Mouse (Mus musculus): ENCODE measurements at regions not wholly inside any gene's neighbourhood (a gene's known extent, or its start where the extent isn't known, plus 50 kb on each side); places are given as distances from the start of the nearest gene placed in this dataset.

DNA sequence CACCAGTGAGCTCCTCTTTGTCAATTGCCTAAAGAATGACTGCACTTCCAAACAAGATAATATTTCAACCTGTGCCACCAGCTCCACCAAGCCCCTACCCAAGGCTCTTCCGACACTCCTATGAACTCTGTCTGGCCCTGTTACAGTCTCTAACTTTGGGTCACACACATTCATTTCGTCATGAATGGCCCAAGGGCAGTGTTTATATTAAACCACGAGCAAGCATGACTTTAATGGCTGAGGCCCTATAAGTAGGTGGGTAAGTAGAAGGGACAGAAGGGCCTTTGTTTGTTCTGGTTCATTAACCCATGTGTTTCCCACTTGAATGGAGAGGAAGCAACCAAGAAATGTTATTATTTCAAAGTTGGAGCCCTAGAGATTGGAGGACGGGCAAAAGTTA is 714.9 kb upstream of the 3110018I06Rik start:
- no peak for DNase-seq

DNA sequence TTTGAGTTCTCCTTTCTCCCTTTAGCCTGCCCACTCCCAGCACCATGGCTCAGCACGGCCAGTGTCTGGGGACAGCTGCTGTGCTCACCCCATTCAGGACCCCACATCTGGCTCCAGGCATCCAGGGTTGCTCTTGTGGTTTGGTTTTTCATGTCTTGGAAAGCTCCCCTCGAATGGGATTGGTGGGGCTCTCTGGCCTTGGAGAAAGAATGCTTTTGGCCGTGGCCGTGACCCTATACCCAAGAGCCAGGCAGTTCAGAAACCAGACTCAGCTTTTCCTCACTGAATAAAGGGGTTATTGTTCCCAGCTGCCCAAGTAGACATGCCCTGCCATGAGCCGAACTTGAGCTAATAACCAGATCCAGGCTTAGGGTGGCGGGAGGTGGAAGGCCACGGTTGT is 691.8 kb upstream of the 3110018I06Rik start:
- no peak for DNase-seq

DNA sequence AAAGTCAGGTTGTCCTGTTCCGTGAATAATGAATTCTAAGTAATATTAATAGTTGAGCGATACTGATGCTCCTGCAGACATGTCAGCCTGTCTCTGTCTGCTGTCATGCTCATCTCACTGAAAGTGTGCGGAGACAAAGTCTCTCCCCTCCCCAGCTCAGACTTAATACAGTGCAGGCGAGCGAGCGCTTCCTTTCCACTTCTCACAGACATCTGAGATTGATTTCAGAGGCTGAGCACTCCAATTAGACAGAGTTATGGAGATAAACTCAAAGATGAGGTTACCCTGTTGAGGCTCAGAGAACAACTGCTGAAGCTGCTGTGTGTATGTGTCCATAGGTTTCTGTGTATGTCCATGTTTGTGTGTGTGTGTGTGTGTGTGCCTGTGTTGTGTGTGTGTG is 668.7 kb upstream of the 3110018I06Rik start:
- no peak for DNase-seq

DNA sequence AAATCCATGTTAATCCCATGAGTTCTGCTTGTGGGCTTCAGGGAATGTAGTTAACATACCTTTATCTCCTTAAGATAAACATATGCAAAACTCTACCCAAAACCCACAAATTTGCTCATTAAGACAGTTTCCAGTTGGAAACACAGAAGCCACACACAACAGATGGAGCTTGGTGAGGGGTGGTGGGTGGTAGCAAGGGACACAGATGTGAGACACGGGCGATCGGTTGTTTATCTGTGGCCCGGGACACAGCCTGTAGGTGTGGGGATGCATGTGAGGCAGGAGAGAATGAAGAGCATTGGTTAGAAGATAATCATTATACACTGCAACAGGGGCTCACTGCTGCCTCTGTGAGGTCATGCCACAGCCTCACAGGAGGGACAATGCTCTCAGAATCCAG is 666.1 kb upstream of the 3110018I06Rik start:
- no peak for DNase-seq

DNA sequence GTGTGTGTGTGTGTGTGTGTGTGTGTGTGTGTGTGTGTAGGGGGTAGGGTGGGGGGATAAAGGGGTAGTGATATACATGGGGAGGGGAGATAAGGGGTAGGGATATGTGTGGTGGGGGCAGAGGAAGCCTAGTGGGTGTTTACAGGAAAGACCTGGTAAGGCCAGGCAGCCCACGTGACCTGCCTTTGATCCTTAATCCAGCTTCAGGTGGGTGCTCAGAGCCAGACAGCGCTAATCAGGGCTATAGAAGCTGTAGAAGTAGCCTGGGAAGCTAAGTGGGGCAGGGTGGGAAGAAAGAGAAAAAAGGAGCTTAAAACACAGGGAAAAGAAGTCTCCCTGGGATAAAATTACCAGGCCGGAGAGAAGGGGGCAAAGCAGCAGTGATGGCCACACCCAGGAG is 659.9 kb upstream of the 3110018I06Rik start:
- no peak for DNase-seq

DNA sequence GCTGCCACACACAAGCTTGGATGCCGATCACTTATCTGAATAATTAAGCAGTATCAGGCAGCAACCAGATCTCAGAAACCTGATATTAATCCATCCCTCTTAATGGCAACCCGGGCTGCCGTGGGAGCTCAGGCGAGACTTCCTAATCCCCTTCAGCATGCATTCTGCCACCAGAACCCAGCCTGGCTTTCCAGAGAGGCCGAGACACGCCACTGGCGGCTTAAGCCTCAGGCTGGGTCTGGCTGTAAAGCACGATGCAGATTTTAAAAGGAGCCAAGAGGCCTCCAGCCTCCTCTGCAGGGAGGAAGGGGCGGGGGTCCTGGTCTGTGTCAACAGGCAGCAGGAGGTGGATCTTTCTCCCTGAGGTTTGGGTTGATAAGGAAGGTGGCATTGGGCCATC is 659.1 kb upstream of the 3110018I06Rik start:
- no peak for DNase-seq

DNA sequence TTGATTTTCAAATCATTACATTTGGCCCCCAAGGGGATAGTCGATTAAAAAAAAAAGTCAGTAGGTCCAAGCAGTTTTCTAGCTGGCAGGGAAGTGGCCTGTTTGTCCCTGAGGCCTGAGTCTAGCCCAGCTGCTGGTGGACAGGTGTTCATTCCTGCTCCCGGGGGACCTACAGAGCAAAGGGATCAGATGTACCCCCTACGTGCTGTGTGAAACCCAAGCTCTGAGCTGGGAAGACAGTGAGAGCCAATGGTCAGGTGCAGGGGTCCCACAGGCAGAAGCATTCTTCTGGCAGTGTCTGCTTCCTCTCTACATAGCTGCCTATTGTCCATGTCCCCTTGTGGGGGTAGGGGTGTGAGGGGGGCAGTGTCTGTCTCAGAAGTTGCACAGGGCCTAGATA is 653.2 kb upstream of the 3110018I06Rik start:
- no peak for DNase-seq

DNA sequence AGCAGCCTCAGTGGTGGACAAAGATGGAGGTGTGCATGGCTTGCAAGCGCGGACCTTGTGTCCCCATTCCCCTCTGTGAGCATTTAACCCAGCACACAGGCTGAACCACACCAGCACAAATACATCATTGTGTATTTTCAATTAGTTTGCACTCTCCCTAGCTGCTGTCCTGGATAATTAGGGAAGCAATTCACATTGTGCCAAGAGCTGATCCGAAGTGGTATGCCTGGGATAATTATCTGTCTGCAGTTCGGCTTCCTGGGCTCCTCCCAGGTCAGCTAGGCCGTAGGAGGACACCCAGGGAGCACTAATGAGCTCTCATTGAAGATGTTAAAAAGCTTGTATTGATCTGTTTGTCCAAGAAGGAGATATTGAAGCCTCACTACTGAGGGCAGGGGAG is 648.8 kb upstream of the 3110018I06Rik start:
- no peak for DNase-seq

DNA sequence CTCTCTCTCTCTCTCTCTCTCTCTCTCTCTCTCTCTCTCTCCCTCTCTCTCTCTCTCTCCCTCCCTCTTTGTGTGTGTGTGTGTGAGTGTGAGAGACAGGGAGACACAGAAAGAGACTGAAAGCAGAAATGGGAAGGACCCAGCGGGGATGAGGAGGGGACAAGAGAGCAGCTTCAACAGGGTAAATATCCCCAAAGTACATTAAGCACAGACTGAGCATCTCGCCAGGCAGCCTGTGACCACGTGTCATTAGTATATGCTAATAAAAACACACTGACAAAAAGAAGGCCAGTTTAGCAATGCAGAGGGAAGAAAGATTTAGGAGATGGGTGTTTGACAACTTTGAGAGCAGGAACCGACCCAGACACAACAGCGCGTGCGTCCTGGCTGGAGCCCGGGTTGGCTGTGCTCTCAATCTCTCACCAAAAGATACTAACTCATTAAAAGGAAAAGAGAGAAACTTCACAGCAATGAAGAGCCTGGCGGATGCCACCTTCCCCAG is 648.2 kb upstream of the 3110018I06Rik start:
- DNase-seq = no peak

DNA sequence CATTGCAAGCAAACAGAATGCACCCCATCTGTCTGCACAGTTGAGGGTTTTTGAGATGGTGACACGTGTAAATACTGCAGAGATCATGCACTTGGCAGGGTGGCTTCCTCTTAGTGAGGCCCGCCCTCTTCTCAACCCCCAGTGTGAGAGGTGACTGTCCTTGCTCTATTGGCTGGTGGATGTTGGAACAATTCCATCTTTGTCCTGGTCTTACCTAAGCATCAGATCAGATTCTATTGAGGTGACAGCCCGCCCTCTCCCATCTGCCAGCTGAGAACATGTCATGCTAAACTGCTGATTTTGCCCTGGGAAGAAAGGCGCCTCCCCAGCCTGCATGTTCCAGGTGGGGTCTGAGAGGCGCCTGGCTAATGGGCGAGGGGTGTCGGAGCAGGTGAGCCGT is 646.4 kb upstream of the 3110018I06Rik start:
- no peak for DNase-seq

DNA sequence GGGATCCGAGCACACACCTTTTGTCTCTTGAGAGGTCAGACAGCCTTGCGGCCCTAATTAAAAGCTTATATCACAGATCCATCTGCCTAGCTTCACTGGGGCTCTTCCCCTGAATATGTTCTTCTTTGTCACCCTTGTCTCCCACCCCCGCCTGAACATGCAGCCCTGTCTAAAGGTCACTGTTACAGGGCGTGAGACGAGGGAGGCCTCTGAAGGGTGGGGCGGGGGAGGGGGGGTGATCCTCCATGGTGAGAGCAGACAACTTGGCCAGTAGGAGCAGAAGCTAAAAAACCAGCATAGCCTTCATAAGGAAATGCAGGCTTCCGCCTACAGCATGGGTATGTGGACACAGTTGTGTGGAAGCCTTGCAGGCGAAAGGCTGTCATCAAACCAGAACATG is 646.0 kb upstream of the 3110018I06Rik start:
- DNase-seq = no peak

DNA sequence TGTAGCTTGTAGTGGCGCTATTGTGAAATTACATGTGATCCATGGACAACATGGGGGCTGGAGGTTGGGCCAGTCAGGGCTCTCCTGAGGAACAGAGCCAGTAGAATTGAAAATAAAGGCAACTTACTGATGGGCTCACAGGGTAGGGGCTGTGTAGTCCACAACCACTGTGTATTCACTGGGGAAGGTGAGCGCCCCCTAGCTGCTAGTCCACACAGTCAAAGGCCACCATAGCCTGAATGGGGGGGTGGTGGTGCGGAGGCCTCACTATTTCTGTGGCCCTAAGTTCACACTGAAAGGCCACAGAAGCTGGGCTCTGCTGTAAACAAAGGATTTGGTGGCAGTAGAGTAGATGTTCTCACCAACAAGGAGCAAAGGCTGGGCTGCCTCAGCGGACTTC is 636.8 kb upstream of the 3110018I06Rik start:
- DNase-seq = no peak

DNA sequence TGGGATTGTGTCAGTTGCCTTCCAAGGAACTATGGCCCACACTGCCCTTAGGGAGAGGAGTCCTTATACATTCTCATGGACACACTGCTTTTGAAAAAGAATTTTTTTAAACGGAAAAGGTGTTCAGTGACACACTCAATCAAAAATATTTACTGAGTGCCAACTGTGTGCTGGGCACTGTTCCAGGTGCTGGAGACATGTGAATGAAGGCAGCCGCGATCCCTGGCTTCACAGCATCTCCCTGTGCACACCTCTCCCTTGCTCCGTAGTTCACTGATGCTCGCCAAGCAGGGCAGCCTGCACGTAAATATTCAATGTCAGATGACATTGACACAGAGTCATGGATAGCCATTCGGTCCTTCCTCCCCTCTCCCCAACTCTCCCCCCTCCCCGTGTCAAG is 635.7 kb upstream of the 3110018I06Rik start:
- DNase-seq = no peak

DNA sequence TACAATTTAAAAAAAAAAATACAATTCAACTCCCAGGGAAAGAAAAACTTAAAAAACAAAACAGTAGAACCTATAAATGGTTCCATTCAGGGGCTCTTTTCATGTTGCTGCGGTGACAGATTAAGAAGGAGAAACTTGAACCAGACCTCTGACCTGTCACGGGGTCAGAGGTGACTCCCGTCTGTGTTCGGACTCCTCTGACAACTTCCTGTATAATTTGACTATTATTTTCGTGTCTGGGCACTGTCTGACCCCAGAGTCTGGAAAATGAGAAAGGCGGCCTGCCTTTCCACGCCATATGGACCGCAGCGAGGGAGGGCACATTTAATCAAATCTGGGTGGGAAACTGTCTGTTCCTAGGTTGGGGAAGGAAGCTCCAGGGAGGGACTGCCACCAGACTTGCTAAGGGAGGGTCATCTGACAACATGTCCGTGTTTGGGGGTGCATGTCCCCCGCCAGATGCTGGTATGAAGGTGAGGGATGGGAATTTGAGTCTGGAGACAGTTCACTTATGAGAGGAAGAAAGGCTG is 634.7 kb upstream of the 3110018I06Rik start:
- no peak for DNase-seq

DNA sequence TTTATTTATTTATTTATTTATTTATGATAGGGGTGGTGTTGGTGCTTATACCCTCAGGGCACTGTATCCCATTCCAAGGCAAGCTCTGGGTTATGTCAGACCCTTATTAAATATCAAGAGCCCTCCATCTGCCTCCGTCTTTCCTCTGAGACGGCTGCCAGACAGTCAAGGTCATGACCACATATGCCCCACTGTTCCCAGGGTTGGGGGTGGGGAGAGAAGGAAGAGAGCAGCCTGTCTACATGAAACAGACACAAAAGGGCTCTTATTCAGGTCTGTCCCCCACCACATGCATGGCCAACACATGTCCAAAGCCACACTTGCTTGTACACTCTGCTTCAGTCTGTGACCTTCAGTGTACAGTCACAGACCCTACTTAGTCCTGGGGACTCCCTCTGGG is 632.9 kb upstream of the 3110018I06Rik start:
- DNase-seq = no peak

DNA sequence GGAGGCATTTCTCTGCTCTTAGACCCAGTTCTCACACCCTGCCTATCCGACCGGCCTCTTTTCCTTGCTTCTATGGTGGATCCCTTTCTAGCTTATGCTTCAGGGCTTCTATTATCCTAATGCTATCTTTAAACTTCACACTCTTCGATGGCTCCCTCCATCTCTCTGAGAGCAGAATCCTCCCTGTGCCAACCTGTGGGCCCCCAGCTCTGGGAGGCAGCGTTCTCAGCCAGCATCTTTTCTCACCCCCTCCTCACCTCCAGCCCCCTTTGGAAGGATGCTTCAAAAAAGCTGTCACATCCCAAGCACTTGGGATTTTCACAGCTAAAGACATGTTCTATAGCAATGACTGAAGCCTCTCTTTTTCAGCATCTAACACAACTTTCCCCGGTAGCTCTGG is 626.8 kb upstream of the 3110018I06Rik start:
- no peak for DNase-seq

DNA sequence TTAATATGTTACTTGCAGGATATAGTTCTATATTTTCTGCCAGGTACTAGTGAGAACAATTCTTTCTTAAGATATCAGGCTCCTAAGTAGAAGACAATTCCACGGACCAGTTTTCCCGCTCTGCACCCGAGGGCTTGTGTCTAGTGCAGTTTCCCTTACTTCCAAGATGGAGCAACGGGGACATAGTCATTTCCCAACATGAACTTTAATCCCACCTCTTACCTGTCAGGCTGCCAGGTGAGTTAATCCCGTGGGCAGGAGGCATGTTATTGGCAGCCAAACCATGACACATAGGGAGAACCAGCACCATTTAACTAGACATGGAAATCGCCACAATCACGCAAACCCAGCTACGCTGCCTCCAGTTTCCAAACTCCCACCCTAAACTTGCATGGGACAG is 624.4 kb upstream of the 3110018I06Rik start:
- no peak for DNase-seq

DNA sequence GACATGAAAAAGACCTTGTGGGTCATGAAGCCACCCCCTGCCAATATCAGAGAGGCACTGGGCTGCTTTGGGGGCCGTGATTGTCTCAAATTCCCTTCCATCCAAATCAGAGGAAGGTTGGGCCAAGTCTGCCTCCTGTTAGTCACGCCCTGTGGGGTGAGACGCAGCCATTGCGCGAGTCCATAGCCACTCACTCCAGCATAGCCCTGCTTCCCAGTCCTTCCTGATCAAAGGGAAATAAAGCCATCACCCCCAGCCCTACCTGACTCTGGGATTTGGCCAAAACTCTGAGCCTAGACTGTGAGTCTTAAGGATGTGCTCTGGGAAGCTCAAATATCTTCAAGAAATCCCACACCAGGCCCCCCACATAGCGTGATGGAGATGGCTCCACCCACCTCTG is 620.4 kb upstream of the 3110018I06Rik start:
- no peak for DNase-seq

DNA sequence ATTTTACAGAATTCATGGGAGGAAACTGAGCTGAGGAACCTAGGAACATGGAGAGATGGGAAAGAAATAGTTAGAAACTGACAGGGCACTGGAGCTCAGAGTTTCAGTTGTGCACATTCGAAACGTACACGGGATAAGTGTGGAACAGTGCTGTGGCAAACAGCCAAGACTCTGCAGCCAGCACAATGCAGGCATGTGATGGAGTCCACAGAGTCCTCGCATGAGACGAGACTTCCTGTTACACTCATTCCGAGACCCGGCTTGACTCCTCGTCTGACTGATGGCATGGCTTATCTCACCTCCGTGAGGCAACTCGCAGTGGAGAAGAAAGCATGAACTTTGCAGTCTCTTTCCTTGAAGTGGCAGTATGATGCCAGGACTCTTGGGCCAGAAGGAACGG is 617.0 kb upstream of the 3110018I06Rik start:
- DNase-seq = no peak

DNA sequence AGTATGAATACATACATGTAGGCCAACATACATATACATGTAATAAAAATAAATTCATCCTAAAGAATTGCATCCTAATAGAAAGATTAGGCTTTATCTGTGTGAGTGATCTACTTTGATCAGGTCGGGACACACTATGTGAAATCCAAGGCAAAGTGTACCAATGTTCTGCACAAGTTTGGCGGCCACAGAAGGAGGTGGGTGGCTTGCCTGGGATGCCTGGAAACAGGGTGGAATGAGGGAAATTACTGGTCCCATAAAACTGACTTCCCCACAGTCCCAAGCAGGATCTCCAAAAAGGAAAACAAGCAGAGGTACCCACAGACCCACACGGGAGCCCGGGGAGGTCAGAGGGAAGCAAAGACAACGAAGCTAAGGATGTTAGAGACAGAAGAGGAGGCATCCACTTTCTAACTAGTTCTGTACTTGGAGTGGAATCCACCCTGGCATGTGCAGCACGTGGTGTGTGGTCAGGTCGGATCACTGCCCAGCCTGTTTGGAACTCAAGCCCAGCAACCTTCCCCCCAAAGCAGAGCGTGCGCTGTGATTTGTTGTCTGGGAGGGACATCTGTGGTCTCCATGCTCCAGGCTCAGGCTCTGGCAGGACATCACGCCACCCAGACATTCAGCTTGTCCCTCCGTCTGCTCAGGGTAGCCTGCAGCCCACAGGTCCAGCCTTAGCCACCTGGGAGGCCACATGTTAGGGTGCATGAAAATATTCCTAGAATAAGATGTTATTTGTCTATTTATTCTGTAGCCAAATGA is 615.3 kb upstream of the 3110018I06Rik start:
- no peak for DNase-seq

DNA sequence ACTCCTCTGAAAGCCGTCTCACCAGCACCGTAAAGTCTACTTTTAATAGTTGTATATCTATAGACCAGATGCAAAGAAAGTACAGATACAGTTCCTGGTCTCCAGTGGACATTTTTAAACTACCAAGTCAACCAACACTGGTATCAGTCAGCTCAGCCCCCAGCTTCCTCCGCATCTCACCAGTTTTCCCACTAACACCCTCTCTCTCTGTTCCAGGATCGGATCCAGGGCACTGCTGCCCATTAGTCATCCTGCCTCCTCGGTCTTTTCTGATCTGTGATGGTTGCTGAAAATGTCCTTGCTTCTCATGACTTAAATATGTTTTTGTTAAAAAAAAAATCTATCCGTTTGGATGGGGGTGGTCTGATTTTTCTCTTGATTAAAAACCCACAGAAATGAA is 598.1 kb upstream of the 3110018I06Rik start:
- DNase-seq = no peak

DNA sequence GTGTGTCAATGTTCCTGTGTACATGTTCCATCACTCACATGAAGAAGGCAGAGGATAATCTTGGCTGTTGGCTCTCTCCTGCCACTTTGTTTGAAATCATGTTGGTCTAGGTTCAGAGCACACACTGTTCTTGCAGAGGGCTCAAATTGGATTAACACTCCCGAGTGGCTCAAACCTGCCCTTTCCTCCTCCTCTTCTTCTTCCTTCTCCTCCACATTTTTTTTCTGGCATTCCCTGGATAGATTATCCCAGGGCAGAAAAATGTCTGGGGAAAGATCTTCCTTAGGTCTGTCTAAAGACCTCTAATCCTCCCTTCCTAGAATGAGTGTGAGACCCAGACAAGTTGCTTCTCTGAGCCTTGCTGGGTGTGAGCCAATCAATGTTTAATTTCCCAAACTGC is 594.4 kb upstream of the 3110018I06Rik start:
- DNase-seq = no peak

DNA sequence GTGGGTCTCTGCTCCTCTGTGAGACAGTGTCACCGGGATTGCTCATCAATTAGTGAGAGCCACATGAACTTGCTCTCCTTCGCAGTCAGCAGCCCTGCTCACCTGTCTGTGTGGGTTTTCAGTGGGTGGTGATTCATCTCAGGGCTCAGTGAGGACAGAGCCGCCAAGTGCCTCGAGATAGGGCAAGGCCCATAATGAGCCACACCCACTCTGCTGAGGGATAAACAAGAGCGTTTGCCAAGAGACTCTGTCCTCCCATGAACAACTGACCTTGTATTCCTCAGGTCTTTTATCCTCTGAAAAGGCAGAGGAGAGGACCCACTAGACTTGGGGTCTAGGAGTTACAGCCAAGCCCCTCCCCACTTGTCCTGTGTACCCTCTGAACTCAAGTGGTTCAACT is 584.2 kb upstream of the 3110018I06Rik start:
- no peak for DNase-seq

DNA sequence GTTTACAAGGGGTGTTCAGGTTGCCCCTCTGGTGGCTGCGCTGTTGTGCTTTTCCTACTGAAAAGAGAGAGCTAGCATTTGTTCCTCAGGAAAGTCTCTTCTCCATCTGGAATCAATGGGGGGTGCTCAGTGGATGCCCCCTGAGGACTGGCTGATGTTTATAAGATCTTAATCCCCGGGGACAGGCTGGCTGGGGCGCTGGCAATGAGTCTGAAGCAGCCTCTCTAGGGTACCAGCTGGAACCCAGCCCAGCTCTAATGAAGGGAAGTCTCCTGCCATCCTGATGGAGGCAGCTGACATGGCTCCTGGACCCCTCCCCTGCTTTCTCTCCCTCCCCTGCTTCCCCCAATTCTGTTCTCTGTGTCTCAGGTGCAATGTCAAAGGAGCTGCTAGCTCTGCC is 575.6 kb upstream of the 3110018I06Rik start:
- DNase-seq = no peak

DNA sequence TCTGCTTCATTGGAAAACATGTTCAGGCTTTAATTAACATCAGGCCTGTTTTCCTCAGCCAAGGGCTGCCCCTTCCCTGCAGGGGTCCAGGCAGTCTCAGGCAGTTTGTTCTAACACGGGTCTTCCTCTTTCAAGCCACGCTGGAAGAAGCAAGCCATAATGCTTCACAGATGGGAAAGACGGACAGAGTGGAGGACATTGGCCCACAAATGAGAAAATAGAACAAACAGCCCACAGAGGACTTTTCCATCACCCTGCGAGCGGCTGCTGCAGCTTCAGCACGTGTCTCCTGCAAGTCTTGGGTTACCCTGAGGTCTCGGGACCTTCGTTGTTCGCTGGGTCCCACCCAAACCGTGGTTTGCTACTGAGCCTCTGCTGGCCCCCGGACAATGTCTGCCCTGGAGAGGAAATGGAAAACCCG is 565.9 kb upstream of the 3110018I06Rik start:
- no peak for DNase-seq

Measured in cerebellum, adult 8-10 months (tissue).